Mouse (Mus musculus): Measurements from ENCODE around the gene Slc6a19.
"Not testable (repeated sequence)": the region's sequence is repeated elsewhere in the genome, so short reads cannot be mapped to it uniquely, and the experiment has no call there.

Slc6a19 gene

DNA sequence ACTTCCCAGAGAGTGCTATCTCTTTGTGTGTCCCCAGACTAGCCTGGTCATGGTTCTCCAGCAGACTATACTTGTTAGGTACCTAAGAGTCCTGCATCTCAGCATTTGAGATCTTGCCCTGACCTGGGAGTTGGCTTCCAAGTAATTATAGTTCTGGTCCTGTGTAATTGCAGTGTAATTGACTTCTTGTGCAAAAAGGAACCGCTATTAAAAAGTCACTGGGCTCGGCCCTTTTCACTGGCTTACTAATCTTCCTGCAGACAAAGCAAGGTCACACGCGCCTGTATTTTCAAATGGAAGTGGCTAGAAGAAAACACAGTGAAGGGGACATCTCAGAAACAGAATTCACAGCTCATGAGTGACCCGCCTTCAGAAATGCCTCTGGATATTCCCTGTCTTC lies 7.1 kb upstream of the Slc6a19 start:
- no peak for DNase-seq

- DNase-seq = no peak
These were observed 6.6 kb upstream of the Slc6a19 start for GRCm38 (mm10) chr13:73711221-73711620.

DNA sequence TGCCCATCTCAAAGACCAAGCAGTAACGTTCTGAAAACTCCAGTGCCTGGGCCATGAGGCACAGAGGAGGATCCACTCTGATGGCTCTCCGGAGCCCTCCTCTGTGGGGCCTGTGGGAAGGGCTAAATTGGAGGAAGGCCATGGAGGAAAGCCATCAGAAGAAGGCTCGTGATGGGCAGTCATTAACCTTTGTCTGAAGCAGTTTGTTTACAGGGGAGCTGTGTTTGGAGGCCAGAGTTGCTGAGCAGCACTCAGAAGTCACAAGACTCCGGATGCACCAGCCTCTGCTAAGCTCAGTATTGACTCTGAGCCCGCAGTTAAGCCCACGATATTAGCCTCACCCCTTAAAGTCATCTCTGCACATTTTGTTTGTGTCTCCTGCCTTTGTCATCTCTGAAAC lies 4.8 kb upstream of the Slc6a19 start:
- no peak for DNase-seq

DNA sequence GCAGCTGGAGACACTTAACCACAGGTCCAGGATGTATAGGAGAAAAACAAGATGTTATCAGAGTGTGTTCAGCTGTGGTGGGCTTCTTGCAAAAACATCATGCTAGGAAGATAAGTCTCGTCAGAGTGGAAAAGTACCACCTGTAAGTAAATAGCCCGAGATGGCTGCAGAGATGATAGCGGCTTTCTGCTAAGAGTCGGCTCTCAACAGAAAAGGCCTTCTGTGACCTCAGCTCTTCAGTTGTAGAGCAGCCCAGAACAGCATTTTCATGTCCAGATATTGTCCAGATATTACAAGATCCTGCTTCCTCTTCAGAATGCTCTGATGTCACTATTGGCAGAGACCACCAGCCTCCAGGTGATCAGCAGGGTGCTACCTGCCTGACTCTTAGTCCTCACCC lies 1.2 kb downstream of the Slc6a19 start:
- DNase-seq = not testable (repeated sequence)

- no peak for DNase-seq
These were observed 1.9 kb downstream of the Slc6a19 start for GRCm38 (mm10) chr13:73702776-73703175.

DNA sequence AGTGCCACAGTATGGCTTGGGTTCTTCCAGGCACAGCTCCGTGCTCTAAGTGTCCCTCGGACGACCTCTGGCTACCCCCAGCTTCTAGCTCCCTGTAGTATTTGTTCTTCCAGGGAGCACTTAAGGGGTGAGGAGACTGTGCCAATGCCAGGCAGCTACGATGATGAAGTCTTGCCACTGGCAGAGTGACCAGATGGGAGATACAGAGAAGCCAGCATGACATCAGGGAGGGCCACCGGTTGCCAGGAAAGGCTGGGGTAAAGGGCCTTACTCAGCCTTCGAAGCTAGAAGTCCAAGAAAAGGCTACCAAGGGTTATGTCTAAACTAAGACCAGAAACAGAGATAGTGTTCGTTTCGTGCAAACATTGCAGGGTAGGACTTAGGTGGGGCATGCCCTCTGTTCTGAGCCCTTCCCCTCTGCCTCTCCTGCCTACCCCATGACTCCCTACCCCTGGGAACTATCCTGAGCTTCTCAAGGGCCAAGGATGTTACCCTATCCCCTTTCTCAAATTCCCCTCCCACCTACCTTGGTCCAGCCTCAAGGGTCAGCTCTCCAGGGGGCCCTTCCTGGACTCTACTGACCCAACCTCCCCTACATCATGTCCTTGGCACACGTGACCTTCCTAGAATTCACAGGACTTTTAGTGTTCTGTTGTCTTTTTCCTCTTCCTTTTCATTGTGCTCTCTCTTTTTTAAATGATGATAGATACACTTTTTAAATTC lies 3.3 kb downstream of the Slc6a19 start:
- DNase-seq = no peak

DNA sequence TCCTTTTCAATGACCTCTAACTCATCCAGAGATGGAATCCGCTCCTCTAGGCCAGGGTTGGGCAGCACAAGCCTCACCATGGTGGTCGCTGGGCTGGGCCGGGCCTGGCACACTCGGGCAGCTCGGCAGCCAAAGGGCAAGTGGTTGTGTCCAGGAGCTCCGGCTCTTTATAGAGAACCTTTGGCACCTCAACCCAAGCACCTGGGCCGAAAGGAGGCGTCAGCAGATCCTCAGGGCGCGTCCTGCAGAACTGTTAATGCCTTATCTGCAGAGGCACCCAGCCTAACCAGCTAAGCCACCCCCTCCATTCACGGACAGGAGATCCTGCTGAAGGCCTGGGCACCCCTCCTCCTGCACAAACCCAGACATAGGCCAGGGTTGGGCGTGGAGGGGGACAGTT lies 4.1 kb downstream of the Slc6a19 start:
- no peak for DNase-seq

DNA sequence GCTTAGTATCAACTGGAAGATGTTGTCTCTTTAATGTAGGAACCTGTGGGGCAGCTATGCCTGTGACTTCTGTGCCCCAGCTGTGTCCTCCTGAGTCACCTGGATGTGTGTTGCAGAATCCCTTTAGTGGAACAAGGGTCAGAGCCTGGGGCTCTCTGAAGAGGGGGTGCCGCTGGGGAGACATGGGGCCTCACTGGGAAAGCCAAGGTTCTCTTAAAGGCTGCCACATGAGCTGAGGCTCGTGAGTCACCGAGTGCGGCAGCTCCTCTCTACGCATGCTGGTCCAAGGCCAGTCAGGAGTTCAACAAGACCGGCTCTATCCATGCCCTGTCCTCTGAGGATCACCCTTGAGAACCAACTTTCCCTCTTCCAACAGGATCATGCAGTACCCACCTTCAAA lies 5.0 kb downstream of the Slc6a19 start:
- DNase-seq = no peak

DNA sequence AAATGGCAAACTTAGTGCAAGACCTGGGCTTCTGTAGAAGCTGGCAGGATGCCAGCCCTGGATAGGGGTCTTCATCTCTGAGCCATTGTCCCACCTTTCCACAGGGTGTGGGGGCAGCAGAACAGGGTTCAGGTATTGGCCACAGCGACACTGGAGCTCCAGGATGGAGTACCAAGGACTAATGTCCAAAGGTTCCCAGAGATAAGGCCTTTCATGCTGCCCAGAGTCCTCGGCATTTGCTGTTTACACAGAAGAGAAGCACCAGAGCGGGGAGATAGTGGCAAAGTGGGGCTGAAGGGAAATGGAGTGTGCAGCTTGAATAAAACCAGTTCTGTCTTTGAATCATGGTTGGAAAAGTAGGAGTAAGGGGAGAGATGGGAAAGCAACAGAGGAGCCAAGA lies 8.1 kb downstream of the Slc6a19 start:
- no peak for DNase-seq

DNA sequence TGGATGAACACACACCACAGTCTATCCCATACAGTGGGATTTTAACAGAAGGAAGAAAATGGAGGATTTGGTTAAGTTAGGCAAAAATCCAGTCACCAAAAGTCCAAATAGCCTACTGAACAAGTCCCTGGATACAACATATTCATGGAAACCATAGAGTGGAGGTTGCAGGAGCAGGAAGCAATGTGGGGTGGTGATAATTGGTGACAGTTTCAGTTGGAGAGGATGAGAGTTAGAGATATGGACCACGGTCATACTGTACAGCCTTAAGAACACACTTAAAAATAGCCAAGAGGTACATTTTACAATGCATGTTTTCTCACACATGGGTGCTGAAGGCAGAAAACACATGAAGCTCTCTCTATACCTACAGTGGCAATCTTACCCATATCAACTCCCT lies 9.7 kb downstream of the Slc6a19 start:
- no peak for DNase-seq

- no peak for DNase-seq
These were observed 11.3 kb downstream of the Slc6a19 start for GRCm38 (mm10) chr13:73693333-73693732.

DNA sequence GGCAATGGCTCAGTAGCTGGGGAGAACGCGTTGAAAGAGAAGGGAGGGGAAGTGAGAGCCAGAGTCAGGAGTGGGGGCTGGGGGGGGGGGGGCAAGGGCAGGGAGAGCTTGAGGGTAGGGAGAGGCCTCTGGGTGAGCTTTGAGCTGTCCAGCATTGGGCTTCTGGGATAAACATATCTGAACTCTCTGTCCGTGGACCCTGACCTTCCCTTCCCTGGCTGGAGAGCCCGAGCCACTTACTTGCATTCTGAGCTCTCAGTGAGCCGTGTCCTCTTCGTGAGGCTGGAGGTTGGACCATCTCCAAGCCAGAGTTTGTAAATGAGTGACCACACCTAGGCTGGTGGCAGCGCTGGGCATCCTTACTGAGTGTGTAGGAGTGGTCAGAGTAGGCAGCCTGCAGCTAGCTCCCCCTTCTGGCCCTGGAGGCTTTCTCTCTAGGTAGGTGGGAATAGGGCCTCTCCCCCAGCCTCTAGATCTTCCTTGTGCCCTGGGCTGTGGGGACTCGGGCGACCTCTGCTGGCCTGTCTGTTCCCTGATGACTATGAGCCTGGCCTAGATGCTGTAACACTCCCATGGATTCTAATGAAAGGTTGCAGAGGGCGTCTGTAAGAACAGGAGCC lies 12.3 kb downstream of the Slc6a19 start:
- DNase-seq = peak; percentile 17

DNA sequence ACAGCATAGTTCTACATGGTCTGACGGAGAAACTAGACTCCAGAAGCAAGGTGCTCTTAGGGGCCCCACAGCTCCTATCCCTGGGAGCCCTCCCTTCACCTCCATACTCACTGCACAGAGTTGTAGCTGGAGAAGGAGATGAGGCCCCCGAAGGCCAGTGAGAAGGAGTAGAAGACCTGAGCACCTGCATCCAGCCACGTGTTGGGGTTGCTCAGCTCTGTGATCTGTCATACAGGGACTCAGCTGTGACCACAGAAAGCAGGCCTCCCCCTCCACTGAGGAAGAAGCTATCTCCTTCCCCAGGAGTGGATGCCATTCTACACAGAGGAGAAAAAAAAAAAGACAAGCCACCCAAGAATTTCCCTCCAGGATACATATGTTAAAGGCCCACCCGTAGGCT lies 15.7 kb downstream of the Slc6a19 start:
- DNase-seq = no peak

GRCm38 (mm10) chr13:73687601-73688000 lies 17.1 kb downstream of the Slc6a19 start:
- no peak for DNase-seq

GRCm38 (mm10) chr13:73685502-73685901 lies 19.2 kb downstream of the Slc6a19 start:
- no peak for DNase-seq

GRCm38 (mm10) chr13:73684412-73684811 lies 20.3 kb downstream of the Slc6a19 start:
- DNase-seq = no peak

DNA sequence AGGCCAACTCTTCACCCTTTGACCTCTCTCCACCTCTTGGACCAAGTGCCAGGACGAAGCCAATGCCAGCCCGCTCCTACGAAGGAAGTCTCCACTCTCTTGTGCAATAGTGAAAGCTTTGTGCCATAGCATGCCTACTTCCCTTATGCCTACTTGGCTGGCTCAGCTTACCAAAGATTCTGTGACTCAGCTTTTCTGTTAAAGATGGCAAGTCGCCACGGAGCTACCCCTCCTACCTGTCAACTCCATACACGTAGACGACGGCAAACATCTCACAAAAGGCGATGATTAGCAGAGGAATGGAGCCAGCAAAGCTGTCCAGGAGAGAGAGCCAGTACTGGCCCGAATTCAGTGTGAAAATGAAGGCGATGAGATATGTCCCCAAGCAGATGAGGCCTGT lies 21.0 kb downstream of the Slc6a19 start:
- DNase-seq = no peak

DNA sequence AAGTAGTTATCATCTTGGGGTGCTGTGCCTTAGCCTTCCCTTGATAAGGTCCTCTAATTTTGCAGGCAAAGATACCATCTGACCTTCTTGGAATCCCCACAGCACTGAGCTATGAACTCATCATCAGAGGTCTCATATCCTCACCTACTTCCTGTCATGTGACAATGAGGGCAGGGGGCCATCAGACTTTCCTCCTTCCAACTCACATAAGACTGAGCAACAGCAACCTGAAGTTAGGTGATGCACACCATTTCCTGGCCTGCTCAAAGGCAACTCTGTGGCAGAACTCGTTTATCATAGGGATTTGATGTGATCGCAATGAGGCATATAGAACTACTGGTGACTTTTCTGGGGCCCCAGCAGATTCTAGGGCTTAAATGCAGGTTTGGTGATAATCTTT lies 22.4 kb downstream of the Slc6a19 start:
- no peak for DNase-seq

DNA sequence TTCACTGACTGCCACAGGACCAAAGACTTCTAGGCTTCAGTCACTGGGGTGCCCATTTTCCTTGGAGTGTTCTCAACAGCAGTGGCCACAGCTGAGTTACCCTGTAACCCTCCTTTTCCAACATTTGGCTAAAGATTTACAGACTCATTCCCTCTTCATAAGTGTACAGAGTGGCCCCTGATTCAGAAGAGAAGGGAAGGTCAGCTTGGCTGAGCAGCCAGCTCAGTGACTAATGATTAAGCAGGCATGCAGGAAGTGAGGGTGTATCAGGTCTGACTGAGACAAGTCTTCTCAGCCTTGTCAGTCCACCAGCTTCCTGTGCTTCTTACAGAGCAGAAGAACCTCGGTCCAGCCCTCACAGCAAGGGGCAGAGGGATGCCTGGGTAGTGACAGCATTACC lies 24.3 kb downstream of the Slc6a19 start:
- no peak for DNase-seq

DNA sequence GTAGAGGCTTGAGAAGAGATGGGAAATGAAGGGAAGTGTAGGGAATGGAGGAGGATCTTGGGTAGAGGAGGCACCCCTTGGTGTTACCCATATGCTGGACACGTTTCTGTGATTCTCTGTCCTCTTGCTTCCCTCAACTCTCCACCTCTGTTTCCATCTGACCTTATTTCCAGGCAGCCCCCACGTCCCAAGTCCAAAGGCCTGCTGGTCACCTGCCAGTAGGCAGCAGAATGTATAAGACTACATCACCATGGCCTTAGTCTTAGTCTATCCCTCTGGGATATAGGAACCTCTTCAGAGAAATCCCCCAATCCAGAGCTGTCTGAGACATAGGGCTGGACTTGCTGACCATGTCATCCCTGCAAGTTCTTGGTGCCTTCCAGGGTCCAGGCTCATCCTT lies 25.4 kb downstream of the Slc6a19 start:
- DNase-seq = no peak

- no peak for DNase-seq
These were observed 26.8 kb downstream of the Slc6a19 start, which contains the start of gene Slc6a18 for GRCm38 (mm10) chr13:73677853-73678252. Slc6a18 (minus strand) TSS chr13:73678023.

DNA sequence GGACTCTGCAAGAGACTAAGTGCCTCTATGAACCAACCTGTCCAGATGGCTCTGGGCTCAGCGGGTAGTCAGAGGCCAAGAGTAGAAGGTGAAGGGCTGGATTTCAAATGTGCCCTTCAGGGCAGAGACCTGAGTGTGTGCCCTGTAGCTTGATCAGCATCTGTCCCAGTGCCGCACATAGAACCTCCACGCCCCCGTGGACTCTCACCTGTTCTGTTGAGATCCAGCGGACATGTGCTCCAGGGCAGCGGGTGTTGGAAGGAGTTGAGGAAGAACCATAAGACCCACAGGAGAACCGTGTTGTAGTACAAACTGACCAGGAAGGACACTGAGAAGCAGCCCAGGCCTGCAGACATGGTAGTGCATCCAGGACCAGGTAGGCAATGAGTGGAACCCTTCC lies 29.5 kb downstream of the Slc6a19 start:
- DNase-seq = no peak

- no peak for DNase-seq
These were observed 44.4 kb downstream of the Slc6a19 start for GRCm38 (mm10) chr13:73660163-73660695.

- no peak for DNase-seq
These were observed 45.7 kb downstream of the Slc6a19 start for GRCm38 (mm10) chr13:73658953-73659352.

DNA sequence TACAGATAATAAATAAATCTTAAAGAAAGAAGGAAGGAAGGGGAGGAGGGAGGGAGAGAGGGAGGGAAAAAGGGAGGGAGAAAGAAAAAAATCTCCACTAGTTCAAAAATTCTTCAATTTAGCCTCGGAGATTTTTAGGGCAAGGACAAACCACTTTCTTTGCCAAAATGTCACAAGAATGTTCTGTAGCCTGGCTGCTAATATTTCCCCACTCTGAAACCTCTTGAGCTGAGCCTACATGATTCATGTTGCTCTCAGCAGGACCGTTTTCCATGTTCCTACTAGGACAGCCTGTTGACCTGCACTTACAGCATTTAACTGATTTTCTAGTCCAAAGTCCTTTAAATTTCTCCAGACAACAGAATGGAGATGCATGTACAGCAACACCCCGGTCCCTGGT lies 49.7 kb downstream of the Slc6a19 start:
- no peak for DNase-seq

Data from cerebellum, adult 8-10 months (tissue).